Mouse (Mus musculus) myocyte (in vitro differentiated cells): ENCODE results near the gene Coro7. TPM values are rescaled to one million over a fixed set of nuclear protein-coding genes. Genes with fewer than 3 reads are reported as not detected.

Experiments
- H3K27me3 ChIP-seq: one replicate; pipeline ENCODE4 v1.6.1; 2011; ENCODE audit not compliant: control insufficient read depth, insufficient read depth, insufficient read length
- H3K36me3 ChIP-seq: one replicate; pipeline ENCODE4 v1.6.1; 2011; ENCODE audit not compliant: control insufficient read depth, insufficient read depth
- H3K4me2 ChIP-seq: one replicate; pipeline ENCODE4 v1.6.1; 2011; ENCODE audit warnings: low read depth, control low read depth
- H3K4me3 ChIP-seq: one replicate; pipeline ENCODE4 v1.5.1; 2011; ENCODE audit warnings: mild to moderate bottlenecking, control low read depth, moderate library complexity
- H3K79me2 ChIP-seq: one replicate; pipeline ENCODE4 v1.6.1; 2011; ENCODE audit not compliant: control insufficient read depth, insufficient read depth
- H3ac ChIP-seq: one replicate; pipeline ENCODE4 v1.6.1; 2011; ENCODE audit not compliant: control insufficient read depth, insufficient read length
- CEBPB ChIP-seq: IDR thresholded peaks from 2 replicates; pipeline ENCODE4 v1.6.1; 2011; ENCODE audit warnings: mild to moderate bottlenecking, moderate library complexity; ENCODE audit not compliant: poor library complexity, insufficient read depth, severe bottlenecking
- E2F4 ChIP-seq: IDR thresholded peaks from one replicate; pipeline ENCODE4 v1.6.1; 2011; ENCODE audit warnings: mild to moderate bottlenecking, control low read depth, moderate library complexity; ENCODE audit not compliant: insufficient read depth
- MAX ChIP-seq: IDR thresholded peaks from one replicate; pipeline ENCODE4 v1.6.1; 2011; ENCODE audit warnings: low read depth, mild to moderate bottlenecking, control low read depth
- MYOD1 ChIP-seq, 3 experiments: IDR thresholded peaks; one replicate each; pipeline ENCODE4 v1.6.1; 2011; ENCODE audit warnings: control low read depth in 2 of 3, low read depth in 2 of 3, mild to moderate bottlenecking in 2 of 3, moderate library complexity in 1 of 3; ENCODE audit not compliant: insufficient read length in 2 of 3, control insufficient read depth in 1 of 3
- MYOG ChIP-seq, 3 experiments: IDR thresholded peaks; one replicate each; pipeline ENCODE4 v1.6.1; 2011; ENCODE audit warnings: control low read depth in 2 of 3, low read depth in 2 of 3, mild to moderate bottlenecking in 2 of 3; ENCODE audit not compliant: insufficient read length in 2 of 3, control insufficient read depth in 1 of 3, insufficient read depth in 1 of 3
- POLR2A ChIP-seq: IDR thresholded peaks from one replicate; pipeline ENCODE4 v1.6.1; 2011; ENCODE audit warnings: low read depth, mild to moderate bottlenecking, control low read depth, moderate library complexity; ENCODE audit not compliant: insufficient read length
- POLR2AphosphoS2 ChIP-seq: IDR thresholded peaks from one replicate; pipeline ENCODE4 v1.6.1; 2011; ENCODE audit warnings: low read depth, control low read depth; ENCODE audit not compliant: insufficient read length
- REST ChIP-seq: IDR thresholded peaks from one replicate; pipeline ENCODE4 v1.6.1; 2011; ENCODE audit warnings: mild to moderate bottlenecking, control low read depth, moderate library complexity; ENCODE audit not compliant: insufficient read depth, insufficient read length
- SRF ChIP-seq: IDR thresholded peaks from one replicate; pipeline ENCODE4 v1.6.1; 2011; ENCODE audit warnings: low read depth; ENCODE audit not compliant: control insufficient read depth, insufficient read length
- TCF12 ChIP-seq: IDR thresholded peaks from one replicate; pipeline ENCODE4 v1.6.1; 2011; ENCODE audit warnings: mild to moderate bottlenecking, control low read depth; ENCODE audit not compliant: poor library complexity, insufficient read depth, severe bottlenecking
- TCF3 ChIP-seq: IDR thresholded peaks from one replicate; pipeline ENCODE4 v1.6.1; 2011; ENCODE audit warnings: low read depth, control low read depth; ENCODE audit not compliant: insufficient read length
- USF1 ChIP-seq: IDR thresholded peaks from one replicate; pipeline ENCODE4 v1.6.1; 2011; ENCODE audit warnings: low read depth, mild to moderate bottlenecking, control low read depth, moderate library complexity
- polyA plus RNA-seq: library from polyadenylated mRNA; unstranded; fragments of >200 nt; fragmentation: generic; extraction: Trizol; gene quantifications from one replicate; pipeline ENCODE4 v1.2.1, GENCODE M21; 2012; ENCODE audit warnings: missing spikeins

The Coro7 gene
- polyA plus RNA-seq, 1 experiment: 15.2 TPM

DNA sequence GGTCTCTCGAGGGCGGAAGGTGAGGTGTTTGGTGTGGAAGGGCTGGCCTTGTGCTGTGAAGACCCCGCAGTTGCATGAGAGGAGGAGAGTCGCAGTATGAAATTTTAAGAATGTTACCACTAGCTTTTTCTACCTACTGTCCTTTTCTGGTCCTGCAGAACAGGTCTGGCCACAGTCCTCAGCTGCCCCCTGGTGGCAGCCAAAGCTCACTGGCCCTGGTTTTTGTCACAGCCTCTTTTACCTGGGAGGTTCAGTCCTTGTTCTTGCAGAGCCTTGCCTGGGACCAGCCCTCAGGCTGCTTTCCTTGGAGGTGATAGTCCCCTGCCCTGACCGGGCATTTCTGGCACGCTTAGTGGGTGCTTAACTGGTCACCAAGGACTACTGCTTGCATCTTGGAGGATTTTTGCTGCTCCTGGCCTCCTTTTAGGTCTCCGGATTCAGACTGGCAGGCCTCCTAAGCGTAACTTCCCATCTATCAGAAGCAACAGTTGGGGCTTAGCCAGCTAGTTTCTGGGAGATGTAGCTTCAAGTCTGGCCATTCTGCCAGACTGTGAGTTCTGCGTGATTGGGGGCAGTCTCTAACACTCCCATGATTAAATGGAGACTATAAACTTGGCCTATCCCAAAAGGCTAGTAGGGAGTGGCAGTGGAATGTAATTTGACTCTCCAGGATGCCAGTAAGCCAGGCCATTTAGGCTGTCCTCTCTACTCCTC is 71.6 kb downstream of the Coro7 start:
- Histone ChIP-seq H3K79me2 (peaks cover 58% of the 10 kb centered on the region), H3K36me3 (peaks cover 21% of the 10 kb centered on the region), H3K4me2 (peak overlapping the region; percentile 60), H3K27me3 (no peaks in the 10 kb centered on the region), H3ac (no peak overlapping the region), H3K4me3 (no peak overlapping the region)
- TF ChIP-seq SRF (no peak), MAX (no peak), USF1 (no peak), POLR2AphosphoS2 (no peak), TCF3 (no peak), CEBPB (no peak), E2F4 (no peak), POLR2A (no peak), MYOD1 (IDR thresholded peaks at IDR 0.05; ENCODE audit: control insufficient read depth in 1 of 3, insufficient read length in 2 of 3, low read depth in 2 of 3) (no peak), MYOG (IDR thresholded peaks at IDR 0.05; ENCODE audit: control insufficient read depth in 1 of 3, insufficient read depth in 1 of 3, insufficient read length in 2 of 3, low read depth in 2 of 3) (no peak), REST (no peak), TCF12 (no peak)

DNA sequence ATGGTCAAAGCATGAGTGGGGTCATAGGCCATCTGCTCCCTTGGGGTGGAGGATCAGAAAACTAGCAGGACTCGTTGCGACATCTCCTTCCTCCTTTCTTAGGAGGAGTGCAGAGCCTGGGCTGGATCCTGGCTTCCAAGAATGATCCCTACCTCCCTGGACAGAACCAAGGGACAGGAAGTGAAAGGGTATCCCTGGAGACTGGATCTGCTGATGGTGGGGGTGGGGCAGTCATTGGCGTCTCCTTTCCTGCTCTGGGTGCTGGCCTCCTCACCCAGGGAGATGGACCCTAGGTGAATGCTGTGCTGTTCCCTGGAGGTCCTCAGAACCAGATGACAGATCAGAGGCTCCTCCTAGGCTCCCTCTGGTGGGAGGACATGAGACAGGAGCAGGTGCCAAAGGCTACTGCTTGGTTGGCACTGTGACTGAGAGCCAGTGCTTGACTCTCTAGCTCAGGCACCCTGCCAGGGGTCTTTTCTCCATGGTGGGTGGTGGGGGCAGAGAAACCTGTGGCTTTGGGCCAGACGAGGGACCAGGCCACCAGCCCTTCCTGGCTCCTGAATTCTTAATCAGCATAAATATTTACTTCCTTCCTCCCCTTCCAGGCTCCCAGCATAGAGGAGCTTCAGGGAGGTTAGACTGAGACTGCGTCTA is 73.0 kb downstream of the Coro7 start:
- Histone ChIP-seq H3K4me2 (no peak overlapping the region), H3K36me3 (peaks cover 14% of the 10 kb centered on the region), H3ac (no peak overlapping the region), H3K4me3 (no peak overlapping the region), H3K27me3 (no peaks in the 10 kb centered on the region), H3K79me2 (peaks cover 72% of the 10 kb centered on the region)
- no peak for TF ChIP-seq SRF
- no peak for TF ChIP-seq POLR2A
- peak; percentile 44; the same call in 1 of the 2 replicates for TF ChIP-seq CEBPB
- TF ChIP-seq MYOG (IDR thresholded peaks at IDR 0.05; ENCODE audit: control insufficient read depth in 1 of 3, insufficient read depth in 1 of 3, insufficient read length in 2 of 3, low read depth in 2 of 3): peak in 1 of 3 experiments; percentile 62
- no peak for TF ChIP-seq TCF3
- TF ChIP-seq MYOD1 (IDR thresholded peaks at IDR 0.05; ENCODE audit: control insufficient read depth in 1 of 3, insufficient read length in 2 of 3, low read depth in 2 of 3): peak in 2 of 3 experiments; percentile 29 to 65
- no peak for TF ChIP-seq E2F4
- no peak for TF ChIP-seq REST

DNA sequence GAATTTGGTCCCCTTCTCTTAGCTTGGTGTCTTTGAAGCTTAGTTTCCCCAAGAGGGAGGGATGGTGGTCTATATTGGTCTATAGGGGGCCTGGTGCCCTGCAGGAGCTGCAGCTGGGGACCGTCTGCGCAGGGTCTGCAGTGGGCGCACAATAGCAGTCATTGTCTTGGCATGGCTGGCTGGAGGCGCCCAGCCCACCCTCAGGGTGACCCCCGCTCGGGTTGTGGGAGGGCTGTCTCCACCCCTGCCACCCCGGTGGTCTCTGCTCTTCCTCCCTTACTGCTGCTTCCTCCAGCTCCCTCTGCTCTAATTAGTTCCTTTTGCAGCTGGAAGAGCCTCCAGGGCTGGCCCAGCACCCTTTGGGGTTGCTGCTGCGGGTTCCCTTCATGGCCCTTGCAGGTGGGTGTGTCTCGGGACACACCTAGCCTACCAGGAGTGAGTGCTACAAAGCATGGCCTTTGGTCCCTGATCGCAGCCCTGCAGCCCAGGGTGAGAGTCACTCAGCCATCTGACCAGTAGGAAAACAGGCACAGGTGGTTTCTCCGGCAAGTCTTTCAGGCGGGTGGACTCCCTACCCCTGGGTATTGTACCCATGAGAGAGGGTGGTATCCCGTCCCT is 74.0 kb downstream of the Coro7 start:
- Histone ChIP-seq H3K79me2 (peaks cover 81% of the 10 kb centered on the region), H3K4me2 (no peak overlapping the region), H3K27me3 (no peaks in the 10 kb centered on the region), H3K36me3 (peaks cover 13% of the 10 kb centered on the region), H3ac (no peak overlapping the region), H3K4me3 (no peak overlapping the region)
- no peak for TF ChIP-seq MAX

DNA sequence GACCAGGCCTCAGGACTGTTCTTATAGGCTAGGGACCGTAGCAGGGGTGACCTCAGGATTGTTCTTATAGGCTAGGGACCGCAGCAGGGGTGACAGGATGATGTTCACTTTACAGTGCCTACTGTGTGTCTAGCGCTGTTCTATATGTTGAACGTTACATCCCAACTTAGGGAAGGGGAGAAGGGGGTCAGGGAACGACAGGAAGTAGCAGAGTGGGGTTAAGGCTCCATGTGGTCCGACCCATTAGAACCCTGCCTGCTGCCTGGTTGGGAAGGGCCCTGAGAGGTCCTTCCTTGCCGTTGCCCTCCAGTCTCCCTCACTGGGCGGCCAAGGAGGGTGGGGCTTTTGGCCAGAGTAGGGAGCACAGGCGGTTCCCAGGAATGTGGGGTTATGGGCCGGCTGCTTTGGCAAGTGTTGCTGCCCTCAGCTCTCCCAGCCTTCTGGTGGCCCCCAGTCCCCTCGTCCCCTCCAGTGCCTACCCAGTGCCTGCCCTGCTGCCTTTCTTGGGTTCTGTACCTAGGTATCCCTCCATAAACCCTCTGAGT is 75.2 kb downstream of the Coro7 start:
- TF ChIP-seq MYOD1 (IDR thresholded peaks at IDR 0.05; ENCODE audit: control insufficient read depth in 1 of 3, insufficient read length in 2 of 3, low read depth in 2 of 3): no peak
- no peak for TF ChIP-seq POLR2A
- no peak for TF ChIP-seq TCF3
- no peak for TF ChIP-seq MAX
- TF ChIP-seq USF1: no peak
- TF ChIP-seq MYOG (IDR thresholded peaks at IDR 0.05; ENCODE audit: control insufficient read depth in 1 of 3, insufficient read depth in 1 of 3, insufficient read length in 2 of 3, low read depth in 2 of 3): no peak
- TF ChIP-seq E2F4: no peak
- TF ChIP-seq POLR2AphosphoS2: no peak
- TF ChIP-seq SRF: no peak
- no peak for TF ChIP-seq TCF12
- TF ChIP-seq REST: no peak
- TF ChIP-seq CEBPB: no peak
- H3K4me2 ChIP-seq: peak overlapping the region; percentile 30
- no peak overlapping the region for H3K4me3 ChIP-seq
- H3K27me3 ChIP-seq: no peaks in the 10 kb centered on the region
- peaks cover 5% of the 10 kb centered on the region for H3K36me3 ChIP-seq
- H3ac ChIP-seq: no peak overlapping the region
- H3K79me2 ChIP-seq: peaks cover 94% of the 10 kb centered on the region
